Mouse (Mus musculus) liver, embryonic 14.5 days (tissue): ENCODE results near the gene Shroom3. TPM values are rescaled to one million over a fixed set of nuclear protein-coding genes. Genes with fewer than 3 reads are reported as not detected.

Experiments
- ATAC-seq: fragments of 200-750 bp; cut with Nextera tagmentation; 2 replicates; pipeline ENCODE4 v1.8.0; 2017; ENCODE audit warnings: moderate number of reproducible peaks, mild to moderate bottlenecking, moderate library complexity; ENCODE audit not compliant: insufficient read depth
- DNase-seq, 3 experiments: peaks; one replicate each; pipeline ENCODE4 v3.0.0-alpha.2; 2012 to 2013; ENCODE audit warnings: low read depth in 3 of 3, low spot score in 3 of 3
- H3K27ac ChIP-seq: fragments of 300-500 bp; sonication (generic); 2 replicates; pipeline ENCODE4 v1.5.1; 2014; ENCODE audit warnings: moderate library complexity, mild to moderate bottlenecking, control low read depth, inconsistent platforms
- H3K27me3 ChIP-seq: fragments of 300-500 bp; sonication (generic); 2 replicates; pipeline ENCODE4 v1.6.1; 2014; ENCODE audit warnings: mild to moderate bottlenecking, low read length, moderate library complexity; ENCODE audit not compliant: control insufficient read depth, insufficient read depth
- H3K36me3 ChIP-seq: fragments of 300-500 bp; sonication (generic); replicated peaks from 2 replicates; pipeline ENCODE4 v1.6.1; 2014; ENCODE audit warnings: low read depth; ENCODE audit not compliant: control insufficient read depth, insufficient read depth
- H3K4me1 ChIP-seq, 2 experiments: fragments of 200-500 bp in 1 of 2; fragments of 300-500 bp in 1 of 2; sonication (generic) in 1 of 2; replicated peaks; 2 replicates each; pipeline ENCODE4 v1.6.1; 2012 to 2014; ENCODE audit warnings: antibody characterized with exemption in 1 of 2, inconsistent platforms in 1 of 2, low read length in 1 of 2; ENCODE audit not compliant: control insufficient read depth in 2 of 2, insufficient read depth in 2 of 2
- H3K4me2 ChIP-seq: fragments of 300-500 bp; sonication (generic); 2 replicates; pipeline ENCODE4 v1.6.1; 2014; ENCODE audit warnings: low read depth, mild to moderate bottlenecking, control low read depth, moderate library complexity
- H3K4me3 ChIP-seq, 2 experiments: fragments of 200-500 bp in 1 of 2; fragments of 300-500 bp in 1 of 2; sonication (generic) in 1 of 2; 2 replicates each; pipeline ENCODE4 v1.5.1; 2012 to 2014; ENCODE audit warnings: low read depth in 2 of 2, low read length in 2 of 2, mild to moderate bottlenecking in 2 of 2, control low read depth in 1 of 2, inconsistent platforms in 1 of 2, moderate library complexity in 1 of 2; ENCODE audit not compliant: insufficient read depth in 1 of 2
- H3K9ac ChIP-seq: fragments of 300-500 bp; sonication (generic); replicated peaks from 2 replicates; pipeline ENCODE4 v1.6.1; 2014; ENCODE audit warnings: mild to moderate bottlenecking, control low read depth, moderate library complexity
- H3K9me3 ChIP-seq: fragments of 300-500 bp; sonication (generic); 2 replicates; pipeline ENCODE4 v1.6.1; 2016; ENCODE audit warnings: low read length, mixed read lengths; ENCODE audit not compliant: control insufficient read depth
- CTCF ChIP-seq: IDR thresholded peaks from 2 replicates; pipeline ENCODE4 v1.5.1; 2016; ENCODE audit warnings: antibody characterized with exemption, low read depth, control low read depth
- EP300 ChIP-seq: IDR thresholded peaks from 2 replicates; pipeline ENCODE4 v1.6.1; 2016; ENCODE audit warnings: antibody characterized with exemption, low read depth
- WGBS: fragments of 180-500 bp; shearing (Covaris S2); extraction: QIAGEN DNeasy Blood & Tissue Kit; methylation state at CpG from one replicate; pipeline ENCODE4 v1.1.7; 2014; ENCODE audit not compliant: insufficient replicate concordance; 5-methylcytosine and 5-hydroxymethylcytosine counted together
- microRNA counts: library from miRNA; unstranded; fragments of <30 nt; microRNA quantifications from one replicate; lab custom pipeline; 2016
- microRNA-seq: library from miRNA; unstranded; fragments of <30 nt; microRNA quantifications from one replicate; pipeline ENCODE4, GENCODE M21; 2016
- polyA plus RNA-seq, 2 experiments: library from polyadenylated mRNA; depleted of rRNA in 1 of 2; stranded (reverse) in 1 of 2; unstranded in 1 of 2; fragments of >200 nt; fragmentation: Nextera tagmentation in 1 of 2; extraction: Ambion mirVana in 1 of 2; gene quantifications; 2 replicates each; pipeline versions ENCODE4 v1.2.1 to v1.2.3; 2012 to 2014

Shroom3 gene
- polyA plus RNA-seq, 2 experiments, result 0.11 to 0.30 TPM

DNA sequence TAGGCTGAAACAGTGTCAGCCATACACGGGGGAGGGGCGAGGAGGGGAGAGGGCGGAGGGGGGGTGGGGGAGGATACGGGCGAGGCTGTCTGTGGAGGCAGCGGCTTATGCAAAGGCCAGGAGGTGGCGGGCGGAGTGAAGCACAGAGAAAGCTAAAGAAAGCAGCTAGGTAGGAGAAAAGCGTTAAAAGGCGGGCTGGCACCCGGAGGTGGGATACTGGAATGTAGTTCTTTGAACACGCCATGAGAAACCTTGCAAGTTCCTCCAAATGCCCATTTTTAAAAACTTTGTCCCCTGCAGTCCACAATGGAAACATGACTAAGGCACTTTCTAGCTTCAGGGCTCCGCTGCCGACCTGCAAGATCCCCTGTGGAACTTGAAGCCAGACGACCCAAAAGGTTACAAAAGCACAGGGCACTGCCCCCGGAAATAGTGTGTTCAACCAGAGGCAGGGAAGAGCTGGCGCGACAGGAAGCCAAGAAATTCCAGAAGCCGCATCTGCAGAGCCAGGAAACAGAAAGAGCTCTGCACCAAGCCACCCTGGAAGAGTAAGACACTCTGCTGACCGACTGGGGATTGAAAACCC, 322.1 kb downstream of the Shroom3 start:
- Histone ChIP-seq H3K4me3 (peak overlapping the region; percentile 20 to 27; a peak in 3 of 4 replicates), H3K27me3 (no peaks in the 10 kb centered on the region; the same call in none of the 2 replicates), H3K9ac (no peak overlapping the region), H3K9me3 (no peaks in the 10 kb centered on the region), H3K4me1 (peaks cover 0 to 7% of the 10 kb centered on the region in 2 experiments; a peak in 2 of 4 replicates), H3K27ac (no peak overlapping the region; the same call in 1 of the 2 replicates), H3K4me2 (peak overlapping the region; percentile 46), H3K36me3 (no peaks in the 10 kb centered on the region)
- 0 out of 2 replicates have a peak, but pooled peaks have one; percentile 11 for ATAC-seq
- 1% methylated on average over 20 of the region's 20 CpGs for WGBS
- TF ChIP-seq EP300, result no peak
- TF ChIP-seq CTCF, result no peak
- DNase-seq, result no peak

DNA sequence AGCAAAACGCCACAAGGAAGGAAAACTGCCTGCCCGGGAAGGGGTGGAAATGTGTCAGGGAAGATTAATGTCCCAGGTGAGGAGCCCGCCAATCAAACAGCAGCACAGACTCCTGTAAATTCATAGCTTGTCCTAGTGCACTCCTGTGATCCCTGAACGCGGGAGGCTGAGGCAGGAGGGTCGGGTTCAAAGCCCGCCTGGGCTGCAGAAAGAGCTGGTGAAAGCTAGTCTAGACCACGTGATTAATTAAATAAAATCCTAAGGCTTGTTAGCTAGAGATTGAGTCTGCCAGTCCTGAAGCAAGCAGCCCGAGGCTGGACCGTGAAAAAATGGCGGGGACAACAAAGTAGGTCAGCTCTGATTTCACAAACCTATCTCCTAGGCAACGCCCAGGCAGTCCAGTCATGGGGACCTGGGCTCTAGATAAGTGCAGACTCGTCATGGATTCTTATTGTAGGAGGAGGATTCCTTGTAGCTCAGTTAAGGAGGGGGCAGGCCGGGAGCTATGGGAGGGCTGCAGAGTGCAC, 322.6 kb downstream of the Shroom3 start:
- WGBS, result 15% methylated on average over 14 of the region's 14 CpGs

DNA sequence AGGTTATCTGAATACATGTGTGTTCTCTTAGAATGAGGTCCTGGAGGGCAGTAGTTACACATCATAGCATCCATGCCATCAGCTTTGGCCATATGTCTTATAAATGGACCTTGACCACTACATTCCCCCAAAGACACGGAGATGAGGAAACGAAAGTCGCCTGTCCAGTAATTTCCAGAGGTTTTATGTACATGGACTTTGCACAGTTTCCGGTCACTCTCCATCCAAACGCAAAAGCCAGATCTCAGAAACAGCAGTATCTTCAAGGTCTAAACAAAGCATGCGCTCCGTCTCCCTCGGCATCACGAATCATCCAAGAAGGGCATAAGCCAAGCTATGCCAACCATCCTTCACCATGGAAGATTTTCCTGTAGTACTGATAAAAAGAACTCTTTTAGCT, 325.0 kb downstream of the Shroom3 start:
- TF ChIP-seq EP300, result no peak
- TF ChIP-seq CTCF, result no peak
- Histone ChIP-seq H3K4me1 (peaks cover 0 to 5% of the 10 kb centered on the region in 2 experiments; a peak in 1 of 4 replicates), H3K4me2 (no peak overlapping the region; the same call in 1 of the 2 replicates), H3K9me3 (no peaks in the 10 kb centered on the region), H3K27ac (no peak overlapping the region), H3K4me3 (no peak overlapping the region), H3K27me3 (no peaks in the 10 kb centered on the region; the same call in none of the 2 replicates), H3K36me3 (no peaks in the 10 kb centered on the region), H3K9ac (no peak overlapping the region)
- DNase-seq (no peak), ATAC-seq (no peak)
- WGBS, result 69% methylated on average over 9 of the region's 9 CpGs

More for the DNA sequence above, 322.6 kb downstream of the Shroom3 start:
- TF ChIP-seq EP300 (no peak), CTCF (no peak)
- no peaks in the 10 kb centered on the region for H3K36me3 ChIP-seq
- H3K4me3 ChIP-seq, result peak overlapping the region; percentile 20 to 27; a peak in 3 of 4 replicates
- peaks cover 0 to 5% of the 10 kb centered on the region in 2 experiments; a peak in 2 of 4 replicates for H3K4me1 ChIP-seq
- ATAC-seq (0 out of 2 replicates have a peak, but pooled peaks have one; percentile 18), DNase-seq (no peak)
- no peaks in the 10 kb centered on the region for H3K9me3 ChIP-seq
- peak overlapping the region; percentile 46 for H3K4me2 ChIP-seq
- H3K27ac ChIP-seq, result no peak overlapping the region; the same call in 1 of the 2 replicates
- H3K27me3 ChIP-seq, result no peaks in the 10 kb centered on the region; the same call in none of the 2 replicates
- H3K9ac ChIP-seq, result no peak overlapping the region; the same call in 1 of the 2 replicates

MicroRNA genes within 50 kb of the gene (microRNA counts, 519-probe panel; counts per million panel counts)
- 69.9 counts per million for microRNA mmu-miR-1961 (lab: Ali Mortazavi, UCI)

Small RNA genes within 50 kb of the gene (microRNA-seq; reads per million reads assigned to microRNA genes)
- not detected for gene Mir1961

Other genes starting within 250 kb of the Shroom3 start
- gene Nup54, start 248.2 kb upstream of the Shroom3 start, polyA plus RNA-seq (2012; rRNA removed), result 14.5 and 20.7 TPM in 2 replicates
- 26.6 and 31.9 TPM in 2 replicates for gene Nup54, start 248.2 kb upstream of the Shroom3 start, polyA plus RNA-seq (2014; fragmentation: Nextera tagmentation; extraction: Ambion mirVana)
- 4.5 and 5.7 TPM in 2 replicates for gene Scarb2, start 176.6 kb upstream of the Shroom3 start, polyA plus RNA-seq (2012; rRNA removed)
- gene Scarb2, start 176.6 kb upstream of the Shroom3 start, polyA plus RNA-seq (2014; fragmentation: Nextera tagmentation; extraction: Ambion mirVana), result 5.2 and 5.4 TPM in 2 replicates
- gene Fam47e, start 128.4 kb upstream of the Shroom3 start, polyA plus RNA-seq (2012; rRNA removed), result 0.96 and 1.0 TPM in 2 replicates
- gene Fam47e, start 128.4 kb upstream of the Shroom3 start, polyA plus RNA-seq (2014; fragmentation: Nextera tagmentation; extraction: Ambion mirVana), result 1.4 and 1.8 TPM in 2 replicates
- gene Stbd1, start 80.4 kb upstream of the Shroom3 start, polyA plus RNA-seq (2012; rRNA removed), result 2.6 and 3.7 TPM in 2 replicates
- 9.2 and 10.1 TPM in 2 replicates for gene Stbd1, start 80.4 kb upstream of the Shroom3 start, polyA plus RNA-seq (2014; fragmentation: Nextera tagmentation; extraction: Ambion mirVana)
- 0.11 and 0.21 TPM in 2 replicates for gene Ccdc158, start 8.2 kb upstream of the Shroom3 start, polyA plus RNA-seq (2012; rRNA removed)
- 0.04 and 0.09 TPM in 2 replicates for gene Ccdc158, start 8.2 kb upstream of the Shroom3 start, polyA plus RNA-seq (2014; fragmentation: Nextera tagmentation; extraction: Ambion mirVana)